Mouse (Mus musculus) limb, embryonic 10.5 days (tissue): ENCODE measurements around the gene Sema5a. TPM values are rescaled to one million over a fixed set of nuclear protein-coding genes. Genes with fewer than 3 reads are reported as not detected.

Experiments
- DNase-seq: peaks from one replicate; pipeline ENCODE4 v3.0.0-alpha.2; 2017; ENCODE audit warnings: low spot score
- H3K27ac ChIP-seq: fragments of 300-500 bp; sonication (generic); 2 replicates; pipeline ENCODE4 v1.5.1; 2016; ENCODE audit warnings: mild to moderate bottlenecking
- H3K27me3 ChIP-seq: fragments of 300-500 bp; sonication (generic); 2 replicates; pipeline ENCODE4 v1.6.1; 2016; ENCODE audit warnings: low read depth, mild to moderate bottlenecking; ENCODE audit not compliant: poor library complexity, severe bottlenecking
- H3K36me3 ChIP-seq: fragments of 300-500 bp; sonication (generic); 2 replicates; pipeline ENCODE4 v1.6.1; 2016; ENCODE audit warnings: mild to moderate bottlenecking, moderate library complexity
- H3K4me1 ChIP-seq: fragments of 300-500 bp; sonication (generic); 2 replicates; pipeline ENCODE4 v1.6.1; 2016
- H3K4me3 ChIP-seq: fragments of 300-500 bp; sonication (generic); 2 replicates; pipeline ENCODE4 v1.5.1; 2016; ENCODE audit warnings: mild to moderate bottlenecking, moderate library complexity
- H3K9me3 ChIP-seq: fragments of 300-500 bp; sonication (generic); replicated peaks from 2 replicates; pipeline ENCODE4 v1.6.1; 2016; ENCODE audit warnings: mild to moderate bottlenecking
- WGBS: fragments of 180-500 bp; shearing (Covaris S2); methylation state at CpG from one replicate; pipeline ENCODE4 v1.1.7; 2016; 5-methylcytosine and 5-hydroxymethylcytosine counted together
- polyA plus RNA-seq: library from polyadenylated mRNA; unstranded; fragments of >200 nt; fragmentation: Nextera tagmentation; extraction: Ambion mirVana; gene quantifications from 2 replicates; pipeline ENCODE4 v1.2.1, GENCODE M21; 2016

Sema5a gene
- polyA plus RNA-seq, 1 experiment from 2014 or later: 22.6 TPM

DNA sequence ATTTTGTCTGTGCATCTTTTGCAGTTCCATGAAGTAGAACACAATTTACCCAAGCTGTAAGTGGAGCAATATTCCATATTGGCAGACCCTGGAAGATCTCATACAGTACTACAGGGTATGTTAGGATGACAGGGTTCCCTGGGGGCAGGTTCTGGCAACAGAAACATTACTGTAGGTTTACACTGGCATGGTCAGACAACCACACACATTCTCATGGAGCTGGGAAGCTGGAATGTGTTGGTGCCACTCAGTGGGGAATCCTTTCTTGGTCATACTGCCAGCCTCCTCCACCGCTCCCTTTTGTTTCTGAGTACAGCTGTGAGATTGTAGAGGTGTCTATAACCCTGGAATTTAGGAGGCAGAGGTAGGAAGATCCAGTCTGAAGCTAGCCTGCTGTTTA is 11.2 kb upstream of the Sema5a start:
- no peaks in the 10 kb centered on the region for H3K27me3 ChIP-seq
- H3K4me3 ChIP-seq: no peak overlapping the region
- no peaks in the 10 kb centered on the region for H3K36me3 ChIP-seq
- H3K9me3 ChIP-seq: no peaks in the 10 kb centered on the region
- H3K4me1 ChIP-seq: no peaks in the 10 kb centered on the region
- no peak overlapping the region for H3K27ac ChIP-seq
- DNase-seq: no peak
- 97% methylated on average over 1 of the region's 1 CpGs for WGBS

DNA sequence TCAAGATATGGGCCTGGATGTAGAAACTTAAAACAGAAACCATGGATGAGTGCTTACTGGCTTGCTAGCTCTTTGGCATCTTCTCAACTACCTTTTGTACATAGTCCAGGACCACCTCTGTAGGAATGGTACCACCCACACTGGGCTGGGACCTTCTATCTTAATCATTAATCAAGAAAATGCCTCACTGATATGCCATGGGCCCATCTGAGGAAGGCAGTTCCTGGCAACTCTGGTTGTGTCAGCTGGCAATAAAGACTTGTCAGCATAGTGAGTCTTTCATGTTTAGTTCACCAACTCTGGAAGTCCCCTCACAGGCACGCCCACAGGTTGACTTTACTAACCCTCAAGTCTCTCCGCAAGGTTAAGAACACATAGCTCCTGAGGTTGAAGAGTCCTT is 5.5 kb upstream of the Sema5a start:
- Histone ChIP-seq H3K9me3 (no peaks in the 10 kb centered on the region), H3K27me3 (no peaks in the 10 kb centered on the region), H3K36me3 (peaks cover 15% of the 10 kb centered on the region), H3K4me1 (peaks cover 12% of the 10 kb centered on the region), H3K4me3 (no peak overlapping the region), H3K27ac (no peak overlapping the region)
- DNase-seq: no peak
- 92% methylated on average over 2 of the region's 2 CpGs for WGBS

DNA sequence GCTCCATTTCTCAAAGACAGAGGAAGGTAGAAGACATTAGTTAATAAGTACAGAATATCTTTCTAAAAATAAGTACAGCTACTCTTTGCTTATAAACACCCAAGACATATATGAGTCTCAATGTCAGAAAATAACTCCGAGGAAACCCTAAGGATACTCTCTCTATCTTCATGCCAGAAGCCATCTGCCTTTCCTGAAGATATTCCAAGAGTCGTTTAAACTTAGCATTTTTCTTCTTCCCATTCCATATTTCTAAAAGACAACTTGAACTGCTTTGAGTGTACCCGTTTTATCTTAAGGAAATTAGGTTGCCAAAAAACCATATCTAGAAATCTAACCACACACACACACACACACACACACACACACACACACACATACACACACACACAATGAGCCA is 4.5 kb upstream of the Sema5a start:
- WGBS: 86% methylated on average over 3 of the region's 3 CpGs
- no peak for DNase-seq
- H3K27ac ChIP-seq: no peak overlapping the region

DNA sequence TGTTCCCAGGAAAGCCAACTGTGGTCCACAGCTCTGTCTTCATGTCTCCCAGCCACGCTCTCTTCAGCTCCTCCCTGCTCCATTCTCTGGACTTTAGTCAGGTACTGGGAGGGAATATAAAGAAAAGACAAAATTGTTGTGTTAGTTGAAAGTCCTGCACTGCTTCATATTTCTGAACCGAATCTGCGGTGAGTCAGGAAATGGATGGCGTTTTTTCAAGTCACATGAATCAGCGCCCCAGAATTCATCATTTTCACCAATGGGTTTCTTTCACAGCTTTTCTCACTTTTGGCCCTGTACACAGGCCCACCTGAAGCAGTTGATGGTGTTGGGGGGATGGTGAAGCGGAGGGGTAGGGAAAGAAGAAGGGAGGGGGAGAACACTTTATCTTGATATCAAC is 2.9 kb upstream of the Sema5a start:
- H3K27ac ChIP-seq: no peak overlapping the region
- peaks cover 20% of the 10 kb centered on the region for H3K4me1 ChIP-seq
- no peaks in the 10 kb centered on the region for H3K9me3 ChIP-seq
- no peak for DNase-seq
- no peaks in the 10 kb centered on the region for H3K27me3 ChIP-seq
- no peak overlapping the region for H3K4me3 ChIP-seq
- H3K36me3 ChIP-seq: peaks cover 15% of the 10 kb centered on the region
- WGBS: 94% methylated on average over 6 of the region's 6 CpGs

More for the DNA sequence above, 4.5 kb upstream of the Sema5a start:
- Histone ChIP-seq H3K4me1 (peaks cover 19% of the 10 kb centered on the region), H3K9me3 (no peaks in the 10 kb centered on the region), H3K36me3 (peaks cover 15% of the 10 kb centered on the region), H3K27me3 (no peaks in the 10 kb centered on the region), H3K4me3 (no peak overlapping the region)

DNA sequence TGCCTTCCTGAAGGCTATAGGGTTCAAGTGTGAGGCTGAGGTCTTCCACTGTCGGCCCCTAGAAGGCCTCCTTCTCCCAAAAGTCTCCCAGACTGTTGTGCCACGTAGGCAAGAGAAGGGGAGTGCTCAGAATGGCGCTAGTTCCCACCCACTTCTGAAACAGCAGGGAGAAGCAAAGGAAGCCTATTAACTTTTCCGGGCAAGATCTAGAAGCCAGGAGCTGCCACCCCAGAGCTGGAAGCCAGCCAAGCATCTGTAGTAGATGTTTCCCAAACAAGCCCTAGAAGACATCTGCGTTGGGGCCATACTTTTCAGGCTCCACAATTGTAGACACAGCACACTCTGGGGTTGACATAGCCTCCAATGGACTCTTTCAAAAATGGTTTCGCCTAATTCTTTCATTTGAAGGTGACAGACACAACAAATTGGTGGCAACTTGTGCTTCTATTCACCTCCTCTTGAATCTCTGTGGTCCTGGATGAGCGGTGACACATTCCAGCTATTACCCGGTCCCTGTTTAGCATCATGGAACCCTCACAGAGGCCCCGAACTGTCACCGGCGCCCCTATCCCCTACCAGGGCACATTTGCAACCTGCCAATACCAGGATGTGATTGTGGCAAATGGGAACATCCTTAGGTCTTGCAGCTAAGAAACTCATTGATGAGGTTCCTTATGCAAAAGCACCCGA is 1.4 kb upstream of the Sema5a start:
- H3K27ac ChIP-seq: peak overlapping the region; percentile 91
- peaks cover 15% of the 10 kb centered on the region for H3K36me3 ChIP-seq
- H3K9me3 ChIP-seq: no peaks in the 10 kb centered on the region
- WGBS: 67% methylated on average over 12 of the region's 12 CpGs
- no peak for DNase-seq
- peak overlapping the region; percentile 86 for H3K4me3 ChIP-seq
- H3K27me3 ChIP-seq: no peaks in the 10 kb centered on the region
- H3K4me1 ChIP-seq: peaks cover 33% of the 10 kb centered on the region

DNA sequence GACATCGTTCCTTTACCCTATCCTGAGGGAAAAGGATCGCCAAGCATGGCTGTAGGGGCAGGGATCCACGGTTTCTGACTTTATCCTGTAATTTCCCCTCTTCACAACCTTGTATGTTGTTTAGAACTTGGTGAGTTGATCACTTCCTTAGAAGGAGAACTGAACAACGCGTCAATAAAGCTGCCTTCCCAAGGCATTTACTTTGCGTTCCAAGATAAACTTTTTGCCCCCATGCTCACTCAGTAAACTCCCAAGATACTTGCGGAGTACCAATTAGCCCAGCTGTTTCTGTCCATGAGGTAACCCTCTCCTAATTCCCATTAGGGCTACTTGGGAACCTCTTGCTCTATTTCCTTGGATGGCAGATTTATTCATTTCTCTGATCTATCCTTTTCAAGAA is 786 bp upstream of the Sema5a start:
- Histone ChIP-seq H3K9me3 (no peaks in the 10 kb centered on the region), H3K4me3 (peak overlapping the region; percentile 86), H3K27ac (peak overlapping the region; percentile 91), H3K4me1 (peaks cover 33% of the 10 kb centered on the region), H3K27me3 (no peaks in the 10 kb centered on the region), H3K36me3 (peaks cover 15% of the 10 kb centered on the region)
- WGBS: 48% methylated on average over 7 of the region's 7 CpGs
- no peak for DNase-seq

DNA sequence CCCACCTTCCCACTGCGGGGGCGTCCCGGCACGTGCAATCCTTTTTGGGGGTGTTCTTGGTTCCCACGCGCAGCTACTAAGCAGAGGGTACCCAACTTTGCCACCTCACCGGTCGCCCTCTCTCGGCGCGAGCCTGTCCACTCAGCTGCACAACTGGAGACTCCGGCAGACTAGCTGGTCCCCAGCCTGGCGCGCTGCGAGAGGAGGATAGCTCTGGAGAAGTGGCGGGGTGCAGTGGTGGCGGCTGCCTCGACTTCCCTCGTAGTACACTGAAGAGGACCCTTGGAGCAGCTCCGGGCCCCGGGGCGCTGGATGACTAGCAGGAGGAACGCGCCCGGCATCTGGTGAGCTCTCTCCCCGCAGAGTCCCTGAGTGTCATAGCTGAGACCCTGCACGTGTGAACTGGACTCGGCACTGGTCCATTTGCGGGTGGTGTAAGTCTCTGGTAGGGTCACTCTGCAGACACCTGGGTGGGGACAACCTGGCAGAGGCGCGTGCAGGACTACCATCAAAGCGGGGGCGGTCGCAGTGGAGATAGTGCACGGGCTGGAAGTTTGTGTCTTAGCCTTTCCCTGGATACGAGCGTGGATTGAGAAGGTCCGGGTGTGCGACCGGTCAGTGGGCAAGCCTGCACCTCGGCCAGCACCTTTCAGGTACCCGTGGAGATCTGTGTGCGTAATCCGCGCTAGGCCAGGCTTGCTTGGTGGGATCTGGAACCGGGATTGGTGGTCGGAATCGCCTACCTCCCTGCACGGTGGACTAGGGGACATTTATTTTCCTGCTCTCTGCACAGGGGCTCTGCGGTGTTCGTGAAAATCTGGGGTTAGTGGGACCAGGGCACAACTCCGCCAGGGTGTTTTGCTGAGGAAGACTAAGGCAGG is 586 bp downstream of the Sema5a start:
- DNase-seq: peak; percentile 75
- H3K9me3 ChIP-seq: no peaks in the 10 kb centered on the region
- H3K27me3 ChIP-seq: no peaks in the 10 kb centered on the region
- H3K4me1 ChIP-seq: peaks cover 33% of the 10 kb centered on the region
- peak overlapping the region; percentile 86 for H3K4me3 ChIP-seq
- peaks cover 15% of the 10 kb centered on the region for H3K36me3 ChIP-seq
- peak overlapping the region; percentile 91 for H3K27ac ChIP-seq
- WGBS: under 1% methylated on average over 52 of the region's 52 CpGs

DNA sequence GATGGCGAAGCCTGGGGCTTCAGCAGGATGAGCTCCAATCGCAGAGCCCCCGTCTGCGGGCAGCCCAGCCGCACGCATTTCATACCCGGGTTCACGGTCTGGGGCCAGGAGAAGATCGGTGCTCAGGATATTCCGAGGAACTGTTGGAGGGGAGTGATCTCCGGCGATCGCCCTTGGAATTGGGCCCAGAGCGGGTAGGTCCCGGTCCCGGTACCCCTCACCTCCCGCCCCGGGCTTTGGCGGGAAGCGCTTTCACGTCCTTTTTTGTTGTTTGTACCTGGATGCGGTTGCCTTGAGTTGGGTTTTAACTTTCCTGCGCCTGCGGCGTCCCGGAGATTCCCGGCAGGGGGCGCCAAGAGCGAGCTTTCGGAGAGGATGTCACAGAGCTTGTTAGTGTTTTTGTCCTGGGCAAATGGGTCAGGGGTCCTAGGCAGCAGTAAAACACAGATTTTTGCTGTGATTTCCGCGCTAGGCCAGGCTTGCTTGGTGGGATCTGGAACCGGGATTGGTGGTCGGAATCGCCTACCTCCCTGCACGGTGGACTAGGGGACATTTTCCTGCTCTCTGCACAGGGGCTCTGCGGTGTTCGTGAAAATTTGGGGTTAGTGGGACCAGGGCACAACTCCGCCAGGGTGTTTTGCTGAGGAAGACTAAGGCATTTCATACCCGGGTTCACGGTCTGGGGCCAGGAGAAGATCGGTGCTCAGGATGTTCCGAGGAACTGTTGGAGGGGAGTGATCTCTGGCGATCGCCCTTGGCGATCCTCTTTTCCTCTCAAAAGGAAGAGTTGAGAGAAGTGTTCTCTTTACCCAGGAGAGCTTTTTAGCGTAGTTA is 1.4 kb downstream of the Sema5a start:
- Histone ChIP-seq H3K4me1 (peaks cover 33% of the 10 kb centered on the region), H3K27ac (peak overlapping the region; percentile 91), H3K27me3 (no peaks in the 10 kb centered on the region), H3K4me3 (peak overlapping the region; percentile 86), H3K9me3 (no peaks in the 10 kb centered on the region), H3K36me3 (peaks cover 8% of the 10 kb centered on the region)
- peak; percentile 97 for DNase-seq
- WGBS: 1% methylated on average over 47 of the region's 47 CpGs

DNA sequence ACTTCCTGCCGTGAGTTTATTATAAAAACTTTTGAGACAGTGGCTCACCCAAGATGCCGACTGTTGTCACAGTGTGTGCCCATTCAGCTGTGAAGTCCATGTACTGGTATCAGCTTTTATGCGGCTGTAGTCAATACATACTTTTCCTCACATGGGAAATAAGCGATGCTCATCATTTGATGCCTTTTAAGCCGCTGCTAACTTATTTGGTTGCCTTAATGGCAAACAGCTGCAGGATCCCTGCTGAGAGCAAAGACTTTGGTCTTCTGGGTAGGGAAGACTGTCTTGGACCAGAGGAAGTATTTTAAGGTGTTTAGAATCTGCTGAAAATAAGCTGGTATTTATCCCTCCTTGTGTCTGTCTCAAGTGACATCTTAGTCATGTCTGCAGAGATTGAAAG is 2.7 kb downstream of the Sema5a start:
- DNase-seq: peak; percentile 39
- Histone ChIP-seq H3K4me1 (peaks cover 33% of the 10 kb centered on the region), H3K27ac (peak overlapping the region; percentile 47), H3K27me3 (no peaks in the 10 kb centered on the region), H3K4me3 (peak overlapping the region; percentile 86), H3K9me3 (no peaks in the 10 kb centered on the region), H3K36me3 (no peaks in the 10 kb centered on the region)
- WGBS: 38% methylated on average over 5 of the region's 5 CpGs

DNA sequence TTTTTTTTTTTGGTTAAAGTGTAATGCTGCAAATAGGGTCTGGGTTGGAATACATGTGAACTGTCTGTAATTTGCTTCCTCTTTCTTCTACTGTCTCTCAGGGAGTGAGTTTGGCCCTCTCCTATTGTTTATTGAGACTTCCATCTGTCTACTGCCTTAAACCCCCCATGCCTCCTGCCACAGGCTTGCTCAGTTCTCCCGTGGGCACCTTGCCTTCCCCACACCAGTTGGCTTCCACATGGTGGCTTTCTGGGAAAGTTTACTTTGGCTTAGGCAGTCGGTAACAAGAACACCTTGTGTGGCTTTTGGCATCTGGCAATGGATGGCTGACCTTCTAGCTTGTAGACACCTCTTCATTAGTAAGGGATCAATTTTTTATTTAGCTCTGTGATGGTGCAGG is 10.2 kb downstream of the Sema5a start:
- Histone ChIP-seq H3K4me1 (peaks cover 22% of the 10 kb centered on the region), H3K9me3 (no peaks in the 10 kb centered on the region), H3K27me3 (no peaks in the 10 kb centered on the region), H3K4me3 (no peak overlapping the region), H3K27ac (no peak overlapping the region), H3K36me3 (peaks cover 23% of the 10 kb centered on the region)
- 83% methylated on average over 2 of the region's 2 CpGs for whole genome bisulfite sequencing
- no peak for DNase-seq

DNA sequence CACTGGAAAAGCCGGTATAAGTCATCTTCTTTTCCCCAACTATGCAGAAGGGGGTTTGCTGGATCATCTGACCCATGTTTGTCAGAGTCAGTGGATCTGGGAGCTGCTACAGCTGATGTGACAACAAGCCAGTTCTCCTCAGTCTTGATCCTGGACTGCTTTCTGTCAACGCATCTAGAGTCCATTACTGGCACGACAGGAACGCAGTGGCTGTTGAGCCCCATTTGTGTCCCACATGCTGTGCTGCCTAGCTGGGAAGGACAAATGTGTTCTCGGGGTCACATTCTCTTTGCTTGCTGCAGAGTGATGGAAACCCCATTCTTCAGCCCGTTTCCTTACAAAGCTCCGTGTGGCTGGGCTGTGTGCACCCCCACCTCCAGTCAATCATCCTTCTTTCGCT is 12.7 kb downstream of the Sema5a start:
- no peak overlapping the region for H3K4me3 ChIP-seq
- H3K36me3 ChIP-seq: peaks cover 24% of the 10 kb centered on the region
- no peak for DNase-seq
- no peaks in the 10 kb centered on the region for H3K27me3 ChIP-seq
- WGBS: 76% methylated on average over 8 of the region's 8 CpGs
- no peaks in the 10 kb centered on the region for H3K9me3 ChIP-seq
- H3K4me1 ChIP-seq: peaks cover 43% of the 10 kb centered on the region
- peak overlapping the region; percentile 47; the same call in 1 of the 2 replicates for H3K27ac ChIP-seq

DNA sequence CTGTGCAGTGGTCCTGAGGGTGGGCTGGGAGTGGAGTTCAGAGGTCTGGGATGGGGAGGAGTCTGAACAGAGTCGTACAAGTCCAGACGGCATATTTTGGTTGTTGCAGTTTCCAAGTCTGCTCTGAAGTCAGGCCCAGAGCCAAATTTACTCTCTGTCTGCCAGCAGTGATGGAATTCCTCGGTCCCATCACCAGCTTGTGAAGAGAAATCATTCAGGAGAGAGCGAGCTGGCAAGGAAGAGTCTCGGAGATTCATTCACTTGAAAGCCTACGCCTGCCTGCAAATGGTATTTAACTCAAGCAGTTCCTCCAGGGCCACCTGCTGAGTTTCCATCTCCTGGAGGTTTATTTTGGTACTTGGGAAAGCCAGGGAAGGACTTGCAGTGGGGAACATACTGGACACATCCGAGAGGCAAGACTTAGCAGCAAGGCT is 13.3 kb downstream of the Sema5a start:
- Histone ChIP-seq H3K4me3 (no peak overlapping the region), H3K4me1 (peaks cover 43% of the 10 kb centered on the region), H3K36me3 (peaks cover 25% of the 10 kb centered on the region), H3K9me3 (no peaks in the 10 kb centered on the region), H3K27ac (0 out of 2 replicates have a peak overlapping the region, but pooled peaks have one; percentile 26), H3K27me3 (no peaks in the 10 kb centered on the region)
- no peak for DNase-seq
- WGBS: 56% methylated on average over 7 of the region's 7 CpGs
